Mouse (Mus musculus) hindbrain, embryonic 10.5 days (tissue): Measurements from ENCODE around the gene Fastk. TPM values are rescaled to one million over a fixed set of nuclear protein-coding genes. Genes with fewer than 3 reads are reported as not detected.

Experiments used
- DNase-seq: peaks from one replicate; pipeline ENCODE4 v3.0.0-alpha.2; 2017; ENCODE audit warnings: low spot score
- H3K27ac ChIP-seq: fragments of 300-500 bp; sonication (generic); 2 replicates; pipeline ENCODE4 v1.5.1; 2016; ENCODE audit warnings: mild to moderate bottlenecking, moderate library complexity
- H3K27me3 ChIP-seq: fragments of 300-500 bp; sonication (generic); 2 replicates; pipeline ENCODE4 v1.6.1; 2016; ENCODE audit warnings: mild to moderate bottlenecking; ENCODE audit not compliant: poor library complexity, insufficient read depth, severe bottlenecking
- H3K36me3 ChIP-seq: fragments of 300-500 bp; sonication (generic); 2 replicates; pipeline ENCODE4 v1.6.1; 2016; ENCODE audit warnings: mild to moderate bottlenecking, moderate library complexity
- H3K4me1 ChIP-seq: fragments of 300-500 bp; sonication (generic); replicated peaks from 2 replicates; pipeline ENCODE4 v1.6.1; 2016; ENCODE audit warnings: mild to moderate bottlenecking
- H3K4me3 ChIP-seq: fragments of 300-500 bp; sonication (generic); 2 replicates; pipeline ENCODE4 v1.5.1; 2016; ENCODE audit warnings: mild to moderate bottlenecking, moderate library complexity
- H3K9me3 ChIP-seq: fragments of 300-500 bp; sonication (generic); 2 replicates; pipeline ENCODE4 v1.6.1; 2016; ENCODE audit warnings: mild to moderate bottlenecking, moderate library complexity
- WGBS: fragments of 180-500 bp; shearing (Covaris S2); methylation state at CpG from one replicate; pipeline ENCODE4 v1.1.7; 2016; 5-methylcytosine and 5-hydroxymethylcytosine counted together
- polyA plus RNA-seq: library from polyadenylated mRNA; unstranded; fragments of >200 nt; fragmentation: Nextera tagmentation; extraction: Ambion mirVana; gene quantifications from 2 replicates; pipeline ENCODE4 v1.2.1, GENCODE M21; 2016

Fastk gene
- polyA plus RNA-seq, 1 experiment from 2014 or later, result 127 TPM

- peaks cover 24% of the 10 kb centered on the region; the same call in 1 of the 2 replicates for H3K27me3 ChIP-seq
- H3K27ac ChIP-seq, result peak overlapping the region; percentile 97
- peaks cover 16% of the 10 kb centered on the region for H3K36me3 ChIP-seq
- H3K4me1 ChIP-seq, result peaks cover 66% of the 10 kb centered on the region
- H3K4me3 ChIP-seq, result peak overlapping the region; percentile 95
- peak; percentile 89 for DNase-seq
- WGBS, result 2% methylated on average over 66 of the region's 66 CpGs
- no peaks in the 10 kb centered on the region for H3K9me3 ChIP-seq
Measured at GRCm38 (mm10) chr5:24451264-24452029, 6.4 kb upstream of the Fastk start.

GRCm38 (mm10) chr5:24447624-24448298 lies 2.7 kb upstream of the Fastk start, which contains the start of gene Tmub1:
Tmub1 (minus strand) TSS chr5:24447854.
- Histone ChIP-seq H3K27ac (peak within 1 kb of the TSS; percentile 87), H3K9me3 (no peaks in the 10 kb centered on the region), H3K27me3 (peaks cover 24% of the 10 kb centered on the region; the same call in 1 of the 2 replicates), H3K36me3 (peaks cover 18% of the 10 kb centered on the region), H3K4me3 (peak within 1 kb of the TSS; percentile 70), H3K4me1 (peaks cover 63% of the 10 kb centered on the region)
- DNase-seq, result peak; percentile 82
- WGBS, result 2% methylated on average over 34 of the region's 34 CpGs

- H3K27me3 ChIP-seq, result peaks cover 24% of the 10 kb centered on the region; the same call in 1 of the 2 replicates
- peak overlapping the region; percentile 70 for H3K4me3 ChIP-seq
- no peak overlapping the region for H3K27ac ChIP-seq
- no peaks in the 10 kb centered on the region for H3K9me3 ChIP-seq
- no peak for DNase-seq
- peaks cover 30% of the 10 kb centered on the region for H3K36me3 ChIP-seq
- WGBS, result 93% methylated on average over 7 of the region's 7 CpGs
- peaks cover 62% of the 10 kb centered on the region for H3K4me1 ChIP-seq
Measured at GRCm38 (mm10) chr5:24446630-24447029, 1.5 kb upstream of the Fastk start.

GRCm38 (mm10) chr5:24445428-24446080 lies 467 bp upstream of the Fastk start:
- peaks cover 52% of the 10 kb centered on the region for H3K4me1 ChIP-seq
- WGBS, result 58% methylated on average over 20 of the region's 20 CpGs
- H3K27ac ChIP-seq, result peak overlapping the region; percentile 98
- peaks cover 20% of the 10 kb centered on the region; the same call in 1 of the 2 replicates for H3K27me3 ChIP-seq
- H3K9me3 ChIP-seq, result no peaks in the 10 kb centered on the region
- no peak for DNase-seq
- H3K4me3 ChIP-seq, result peak overlapping the region; percentile 96
- H3K36me3 ChIP-seq, result peaks cover 40% of the 10 kb centered on the region

GRCm38 (mm10) chr5:24443927-24444326 lies 1.2 kb downstream of the Fastk start:
- Histone ChIP-seq H3K9me3 (no peaks in the 10 kb centered on the region), H3K27ac (peak overlapping the region; percentile 98), H3K27me3 (peaks cover 5% of the 10 kb centered on the region; the same call in 1 of the 2 replicates), H3K4me1 (peaks cover 52% of the 10 kb centered on the region), H3K36me3 (peaks cover 57% of the 10 kb centered on the region), H3K4me3 (peak overlapping the region; percentile 96)
- WGBS, result 88% methylated on average over 12 of the region's 12 CpGs
- DNase-seq, result no peak

- Histone ChIP-seq H3K27me3 (no peaks in the 10 kb centered on the region), H3K27ac (no peak overlapping the region), H3K4me1 (peaks cover 52% of the 10 kb centered on the region), H3K9me3 (no peaks in the 10 kb centered on the region), H3K36me3 (peaks cover 64% of the 10 kb centered on the region), H3K4me3 (0 out of 2 replicates have a peak overlapping the region, but pooled peaks have one; percentile 96)
- 91% methylated on average over 7 of the region's 7 CpGs for WGBS
- no peak for DNase-seq
Measured at GRCm38 (mm10) chr5:24443204-24443603, 1.9 kb downstream of the Fastk start.

- no peak for DNase-seq
- no peak overlapping the region for H3K27ac ChIP-seq
- H3K36me3 ChIP-seq, result peaks cover 70% of the 10 kb centered on the region
- H3K4me1 ChIP-seq, result peaks cover 40% of the 10 kb centered on the region
- 91% methylated on average over 9 of the region's 9 CpGs for WGBS
- H3K4me3 ChIP-seq, result no peak overlapping the region
- no peaks in the 10 kb centered on the region for H3K27me3 ChIP-seq
- H3K9me3 ChIP-seq, result no peaks in the 10 kb centered on the region
Measured at GRCm38 (mm10) chr5:24442029-24442428, 3.1 kb downstream of the Fastk start.

- H3K36me3 ChIP-seq, result peaks cover 78% of the 10 kb centered on the region
- WGBS, result 90% methylated on average over 8 of the region's 8 CpGs
- peaks cover 32% of the 10 kb centered on the region for H3K4me1 ChIP-seq
- no peak overlapping the region for H3K27ac ChIP-seq
- no peak overlapping the region for H3K4me3 ChIP-seq
- no peak for DNase-seq
- H3K9me3 ChIP-seq, result no peaks in the 10 kb centered on the region
- H3K27me3 ChIP-seq, result no peaks in the 10 kb centered on the region
Measured at GRCm38 (mm10) chr5:24441187-24441586, 3.9 kb downstream of the Fastk start.

- WGBS, result 91% methylated on average over 8 of the region's 8 CpGs
- H3K4me3 ChIP-seq, result no peak overlapping the region
- H3K27ac ChIP-seq, result no peak overlapping the region
- no peaks in the 10 kb centered on the region for H3K9me3 ChIP-seq
- H3K4me1 ChIP-seq, result peaks cover under 1% of the 10 kb centered on the region; the same call in 1 of the 2 replicates
- DNase-seq, result no peak
- peaks cover 93% of the 10 kb centered on the region for H3K36me3 ChIP-seq
- H3K27me3 ChIP-seq, result no peaks in the 10 kb centered on the region
Measured at GRCm38 (mm10) chr5:24433993-24434392, 11.1 kb downstream of the Fastk start.

- no peak for DNase-seq
- H3K9me3 ChIP-seq, result no peaks in the 10 kb centered on the region
- WGBS, result 12% methylated on average over 9 of the region's 9 CpGs
- peak overlapping the region; percentile 66 for H3K27ac ChIP-seq
- peak overlapping the region; percentile 79 for H3K4me3 ChIP-seq
- H3K4me1 ChIP-seq, result peaks cover 52% of the 10 kb centered on the region
- H3K27me3 ChIP-seq, result peaks cover 23% of the 10 kb centered on the region
- H3K36me3 ChIP-seq, result peaks cover 45% of the 10 kb centered on the region
Measured at GRCm38 (mm10) chr5:24428596-24428995, 16.5 kb downstream of the Fastk start.

GRCm38 (mm10) chr5:24427981-24428402 lies 17.1 kb downstream of the Fastk start:
- peaks cover 58% of the 10 kb centered on the region for H3K4me1 ChIP-seq

GRCm38 (mm10) chr5:24427285-24427633 lies 17.8 kb downstream of the Fastk start:
- 9% methylated on average over 12 of the region's 12 CpGs for WGBS
- Histone ChIP-seq H3K4me3 (peak overlapping the region; percentile 79), H3K9me3 (no peaks in the 10 kb centered on the region), H3K27ac (peak overlapping the region; percentile 92; the same call in 1 of the 2 replicates), H3K4me1 (peaks cover 65% of the 10 kb centered on the region), H3K27me3 (peaks cover 23% of the 10 kb centered on the region), H3K36me3 (peaks cover 31% of the 10 kb centered on the region)
- no peak for DNase-seq

More at GRCm38 (mm10) chr5:24427981-24428402, 17.1 kb downstream of the Fastk start:
- peaks cover 39% of the 10 kb centered on the region for H3K36me3 ChIP-seq
- peak; percentile 55 for DNase-seq
- no peaks in the 10 kb centered on the region for H3K9me3 ChIP-seq
- peak overlapping the region; percentile 66; the same call in 1 of the 2 replicates for H3K27ac ChIP-seq
- peaks cover 23% of the 10 kb centered on the region for H3K27me3 ChIP-seq
- peak overlapping the region; percentile 79 for H3K4me3 ChIP-seq
- 1% methylated on average over 15 of the region's 15 CpGs for WGBS
